Mouse (Mus musculus) megakaryocyte, embryonic 14.5 days (primary cell): Measurements from ENCODE around the gene Mcl1.

Experiments used
- FLI1 ChIP-seq: IDR thresholded peaks from 2 replicates; pipeline ENCODE4 v1.6.1; 2012; ENCODE audit warnings: low read length, inconsistent platforms, mixed read lengths
- GATA1 ChIP-seq: IDR thresholded peaks from 3 replicates; pipeline ENCODE4 v1.6.1; 2012; ENCODE audit warnings: mixed read lengths, low read length, inconsistent platforms, borderline replicate concordance

GRCm38 (mm10) chr3:95631304-95631703, 27.3 kb upstream of the Mcl1 start:
- TF ChIP-seq GATA1: no peak
- TF ChIP-seq FLI1: no peak
